Mouse (Mus musculus): Measurements from ENCODE around the gene Ttll13. TPM values are rescaled to one million over a fixed set of nuclear protein-coding genes. Genes with fewer than 3 reads are reported as not detected.

Ttll13 gene
- total RNA-seq, 2 experiments from 2014 or later, result 1.9 to 3.0 TPM

GRCm38 (mm10) chr7:80261372-80261990 is 15.3 kb downstream of the Ttll13 start:
- peak in 1 of 2 experiments; percentile 7 for DNase-seq (ENCODE audit: low spot score in 2 of 2)

- DNase-seq (ENCODE audit: low spot score in 2 of 2), result no peak
These were observed 18.4 kb downstream of the Ttll13 start for GRCm38 (mm10) chr7:80264606-80265005.

DNA sequence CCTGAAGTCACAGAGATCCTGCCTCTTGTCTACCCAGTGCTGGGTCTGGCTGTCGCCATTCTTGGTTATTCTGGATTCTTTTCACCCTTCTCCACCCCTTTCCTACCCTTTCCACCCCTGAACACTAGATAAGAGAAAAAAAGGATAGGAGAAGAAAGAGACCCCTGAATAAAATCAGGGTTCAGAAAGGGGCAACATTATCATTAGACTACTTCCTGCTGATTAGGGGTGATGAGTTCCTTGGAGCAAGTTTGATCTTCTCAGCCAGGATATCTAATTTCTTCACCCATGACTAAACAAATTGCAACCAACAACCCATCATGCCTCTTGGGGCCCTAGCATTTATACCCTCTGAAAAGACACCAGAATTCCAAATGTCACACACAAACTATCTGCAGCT is 21.6 kb downstream of the Ttll13 start:
- no peak for DNase-seq (ENCODE audit: low spot score in 2 of 2)

GRCm38 (mm10) chr7:80268897-80269750 is 22.9 kb downstream of the Ttll13 start, which contains the start of gene Vps33b:
Gene Vps33b, plus strand, starts transcription at chr7:80269649.
- peak; percentile 96 to 99 for DNase-seq (ENCODE audit: low spot score in 2 of 2)

- no peak for DNase-seq (ENCODE audit: low spot score in 2 of 2)
These were observed 23.6 kb downstream of the Ttll13 start for GRCm38 (mm10) chr7:80269751-80270255.

GRCm38 (mm10) chr7:80273456-80273855 is 27.3 kb downstream of the Ttll13 start:
- DNase-seq (ENCODE audit: low spot score in 2 of 2), result no peak

DNA sequence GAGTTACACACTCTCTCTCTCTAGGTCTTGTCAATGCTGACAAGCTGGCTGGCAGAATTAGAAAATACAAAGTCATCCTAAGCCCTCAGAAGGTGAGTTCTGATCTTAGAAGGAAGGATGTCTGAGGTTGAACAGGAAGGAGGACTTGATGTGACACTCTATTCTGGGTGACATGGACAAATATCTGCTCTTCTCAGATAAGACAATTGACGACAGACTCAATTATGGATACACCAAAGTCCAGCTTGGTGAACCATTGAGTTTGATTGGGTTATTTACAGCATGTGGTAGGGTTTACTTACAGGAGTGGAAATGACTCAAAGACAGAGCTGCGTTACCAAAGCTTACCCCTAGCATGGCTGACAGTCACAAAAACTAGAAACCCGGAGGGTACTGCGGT is 30.2 kb downstream of the Ttll13 start:
- DNase-seq (ENCODE audit: low spot score in 2 of 2), result no peak

DNA sequence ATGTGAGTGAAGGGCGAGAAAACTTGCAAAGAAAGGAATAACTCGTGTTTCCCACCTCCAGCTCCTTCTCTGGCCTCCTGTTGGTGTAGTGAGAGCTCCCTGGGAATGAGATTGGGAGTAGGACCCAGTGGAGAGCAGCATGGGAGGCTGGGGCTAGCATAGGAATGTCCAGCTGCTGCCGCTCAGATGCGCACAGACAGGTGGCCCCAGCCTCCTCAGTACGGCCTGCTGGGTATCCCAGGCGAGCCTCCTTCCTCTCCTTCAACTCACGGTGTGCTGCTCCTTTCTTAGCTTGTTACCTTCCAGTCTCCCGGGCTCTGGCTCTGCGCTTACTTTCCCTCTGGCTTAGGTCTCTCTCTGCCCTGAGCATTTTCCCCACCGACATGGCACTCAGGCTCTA is 33.9 kb downstream of the Ttll13 start:
- DNase-seq (ENCODE audit: low spot score in 2 of 2), result no peak

- no peak for DNase-seq (ENCODE audit: low spot score in 2 of 2)
These were observed 34.8 kb downstream of the Ttll13 start for GRCm38 (mm10) chr7:80280998-80281397.

GRCm38 (mm10) chr7:80281646-80282045 is 35.5 kb downstream of the Ttll13 start:
- DNase-seq (ENCODE audit: low spot score in 2 of 2), result no peak

DNA sequence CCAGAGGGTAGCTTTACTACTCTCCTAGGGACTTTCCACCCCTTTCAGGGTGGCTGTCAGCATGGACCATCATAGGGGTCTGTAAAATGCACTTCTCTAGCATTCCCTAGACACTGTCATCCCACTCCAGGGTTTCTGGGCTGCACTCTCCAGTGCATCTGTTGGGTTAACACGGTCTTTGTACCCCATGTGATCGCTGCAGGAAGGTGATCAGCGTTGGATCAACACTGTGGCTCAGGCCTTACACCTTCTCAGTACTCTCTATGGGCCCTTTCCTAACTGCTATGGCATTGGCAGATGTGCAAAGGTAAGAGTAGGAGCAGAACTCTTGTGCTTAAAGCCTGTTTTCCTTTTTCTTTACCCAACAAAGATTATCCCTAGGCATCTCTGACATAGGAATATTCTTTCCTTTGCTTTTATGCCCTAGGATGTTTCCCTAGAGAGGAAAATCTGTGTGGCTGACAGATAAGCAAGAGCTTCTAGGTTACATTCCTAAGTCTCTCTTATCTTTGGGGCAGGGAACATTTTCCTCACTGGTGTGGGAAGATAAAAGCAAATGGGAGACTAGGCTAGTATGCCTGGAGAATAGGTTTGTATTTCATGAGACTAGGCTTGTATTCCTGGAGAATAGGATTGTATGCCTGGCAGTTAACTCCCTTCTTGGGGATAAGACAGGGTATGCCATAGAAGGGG is 37.2 kb downstream of the Ttll13 start:
- DNase-seq (ENCODE audit: low spot score in 2 of 2), result no peak

DNA sequence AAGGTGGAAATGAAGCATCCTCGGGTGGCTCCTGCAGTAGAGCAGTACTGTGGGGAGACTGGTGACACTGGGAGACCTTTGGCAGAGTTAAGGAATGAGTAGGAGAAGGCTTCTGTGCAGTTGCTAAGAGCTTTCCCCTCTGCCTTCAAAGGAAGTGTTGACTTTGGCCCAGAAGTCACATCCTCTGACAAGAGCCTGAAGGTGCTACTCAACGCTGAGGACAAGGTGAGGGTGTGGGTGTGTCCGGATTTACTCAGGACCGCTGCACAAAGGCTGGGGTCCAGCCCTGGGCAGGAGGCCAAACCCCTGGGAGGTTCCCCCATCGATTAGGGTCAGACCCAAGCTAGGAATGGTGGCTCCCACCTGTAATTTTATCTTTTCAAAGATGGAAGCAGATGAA is 38.2 kb downstream of the Ttll13 start:
- no peak for DNase-seq (ENCODE audit: low spot score in 2 of 2)

DNA sequence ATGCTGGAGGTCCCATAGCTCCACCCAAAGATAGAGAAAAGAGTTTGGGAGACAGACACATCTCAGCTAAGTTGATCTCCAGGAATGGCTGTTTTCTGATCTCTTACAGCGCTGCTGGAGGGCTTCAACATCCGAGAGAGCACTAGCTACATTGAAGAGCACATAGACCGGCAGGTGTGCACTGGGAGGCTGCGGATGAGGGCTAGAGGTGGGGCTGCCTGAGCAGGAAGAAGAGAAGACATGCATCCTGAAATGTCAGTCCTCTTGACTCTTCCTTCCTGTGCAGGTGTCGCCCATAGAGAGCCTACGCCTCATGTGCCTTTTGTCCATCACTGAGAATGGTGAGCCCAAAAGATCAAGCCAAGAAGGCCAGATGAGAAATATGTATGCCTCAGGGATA is 39.5 kb downstream of the Ttll13 start:
- DNase-seq (ENCODE audit: low spot score in 2 of 2), result no peak

GRCm38 (mm10) chr7:80287736-80288135 is 41.6 kb downstream of the Ttll13 start:
- no peak for DNase-seq (ENCODE audit: low spot score in 2 of 2)

DNA sequence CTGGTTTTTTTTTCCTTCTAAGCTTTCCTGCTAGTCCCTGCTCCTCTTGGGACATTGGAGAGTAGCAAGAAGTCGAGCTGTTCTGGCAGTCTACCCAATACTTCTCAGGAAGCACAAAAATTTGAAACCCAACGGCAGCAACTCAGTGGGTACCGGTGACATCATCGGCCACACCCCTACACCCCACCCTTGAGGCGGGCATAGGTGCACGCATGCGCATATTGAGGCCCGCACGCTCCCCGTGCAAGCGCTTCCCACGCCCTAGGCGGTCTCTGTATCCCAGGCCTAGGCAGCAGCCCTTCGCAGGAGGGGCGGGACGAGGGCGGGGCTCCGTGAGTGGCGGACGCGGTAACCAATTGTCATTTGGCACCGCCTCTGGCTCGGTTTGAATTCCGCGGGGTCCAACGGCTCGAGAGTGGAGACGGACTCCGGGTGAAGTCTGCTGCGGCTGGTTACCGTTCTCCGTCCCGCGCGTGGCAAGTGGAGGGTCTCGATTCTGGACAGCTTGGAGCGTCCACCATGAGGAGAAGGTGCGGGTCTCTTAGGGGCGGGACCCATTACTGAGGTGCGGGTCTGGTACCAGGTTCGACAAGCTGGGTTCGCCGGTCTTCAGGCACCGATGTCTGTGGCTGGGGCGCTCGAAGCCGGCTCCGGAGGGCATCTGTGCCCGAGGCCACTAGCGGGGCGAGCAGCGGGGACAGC is 48.0 kb downstream of the Ttll13 start, which contains the start of gene Prc1:
TSS of gene Prc1 (plus strand) at position 389 of the 702 bp plus-strand sequence.
- DNase-seq (ENCODE audit: low spot score in 2 of 2), result peak; percentile 96 to 97

DNA sequence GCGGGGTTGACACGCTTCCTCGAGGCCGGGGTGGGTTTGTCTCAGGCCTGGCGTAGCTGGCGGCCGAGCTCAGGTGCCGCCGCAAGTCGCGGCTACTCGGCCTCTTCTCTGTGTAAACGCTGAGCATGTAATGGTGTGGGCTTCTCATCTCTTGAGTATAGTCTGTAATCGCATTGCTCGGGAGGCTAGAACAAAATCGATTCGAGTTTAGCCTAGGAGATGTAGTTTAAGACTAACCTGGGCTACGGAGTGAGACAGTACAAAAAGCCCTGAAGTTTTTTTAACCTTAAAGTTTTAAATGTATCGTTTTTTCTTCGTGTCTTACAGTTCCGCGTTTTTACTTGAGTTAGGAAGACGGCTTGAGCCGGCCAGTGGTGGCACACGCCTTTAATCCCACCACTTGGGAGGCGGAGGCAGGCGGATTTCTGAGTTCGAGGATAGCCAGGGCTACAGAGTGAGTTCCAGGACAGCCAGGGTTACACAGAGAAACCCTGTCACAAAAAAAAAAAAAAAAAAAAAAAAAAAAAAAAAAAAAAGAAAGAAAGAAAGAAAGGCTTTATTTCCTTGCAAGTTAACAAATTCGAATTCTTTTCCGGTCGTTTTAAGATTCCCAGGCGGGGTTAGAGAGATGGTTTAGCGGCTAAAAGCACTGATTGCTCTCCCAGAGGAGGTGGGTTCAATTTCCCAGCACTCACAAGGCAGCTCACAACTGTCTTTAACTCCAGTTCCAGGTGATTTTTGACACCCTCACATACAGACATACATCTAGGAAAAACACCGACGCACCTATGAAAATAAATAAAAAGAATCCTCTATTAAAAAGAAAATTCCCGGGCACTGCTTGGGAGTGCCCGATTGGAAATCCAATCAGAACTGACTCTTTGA is 48.8 kb downstream of the Ttll13 start:
- DNase-seq (ENCODE audit: low spot score in 2 of 2), result no peak

GRCm38 (mm10) chr7:80296462-80296861 is 50.3 kb downstream of the Ttll13 start:
- DNase-seq (ENCODE audit: low spot score in 2 of 2), result no peak

- DNase-seq (ENCODE audit: low spot score in 2 of 2), result no peak
These were observed 50.9 kb downstream of the Ttll13 start for GRCm38 (mm10) chr7:80297041-80297440.

GRCm38 (mm10) chr7:80298754-80299153 is 52.6 kb downstream of the Ttll13 start:
- DNase-seq (ENCODE audit: low spot score in 2 of 2), result no peak

GRCm38 (mm10) chr7:80299568-80299967 is 53.4 kb downstream of the Ttll13 start:
- DNase-seq (ENCODE audit: low spot score in 2 of 2), result no peak

Data from left cerebral cortex, adult 18-20 months (tissue).